ENCODE assay signal across 19 mouse cellular contexts in the genomic region with DNA sequence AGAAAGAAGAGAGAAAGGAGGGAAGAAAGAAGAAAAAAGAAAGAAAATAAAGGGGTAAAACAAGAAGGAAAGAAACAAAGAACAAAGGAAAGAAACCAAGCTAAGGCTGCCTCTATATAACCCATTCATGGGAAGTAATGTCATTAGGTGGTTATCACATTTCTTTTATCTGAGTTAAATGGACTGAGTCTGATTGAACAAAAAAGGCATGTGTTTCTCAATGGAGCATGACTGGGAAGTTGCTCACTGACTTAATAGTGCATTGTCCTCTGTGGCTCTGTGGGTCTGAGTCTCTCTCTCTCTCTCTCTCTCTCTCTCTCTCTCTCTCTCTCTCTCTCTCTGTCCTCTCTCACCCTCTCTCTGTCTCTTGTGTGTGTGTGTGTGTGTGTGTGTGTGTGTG.
DNase-seq lines count a peak whose midpoint lies in the region; ATAC-seq and TF ChIP-seq lines count a peak whose summit lies in the region.
"Had no signal": no experiment of that assay in that cellular context is flagged by ENCODE, and none has a peak within 500 bp of the region (broad histone marks: within the 10 kb centered on the region; RNA-seq: fewer than 3 reads in every experiment).

No protein-coding gene starts in this region.

- no peak for TF ChIP-seq CTCF in kidney, postnatal 0 days (IDR thresholded peaks at IDR 0.05; ENCODE audit: low read depth)

- H3K27ac ChIP-seq in forebrain, embryonic 12.5 days: no peak overlapping the region
- H3K27ac ChIP-seq in forebrain, embryonic 13.5 days: no peak overlapping the region
- H3K27ac ChIP-seq in kidney, postnatal 0 days: no peak overlapping the region
- H3K27ac ChIP-seq in heart, embryonic 10.5 days: no peak overlapping the region
- H3K27ac ChIP-seq: heart, adult 2 months had no signal

- no peaks in the 10 kb centered on the region for H3K9me3 ChIP-seq in forebrain, embryonic 12.5 days
- no peaks in the 10 kb centered on the region for H3K9me3 ChIP-seq in forebrain, embryonic 13.5 days (replicated peaks)
- no peaks in the 10 kb centered on the region for H3K9me3 ChIP-seq in kidney, postnatal 0 days (replicated peaks; ENCODE audit: low read length)
- no peaks in the 10 kb centered on the region for H3K9me3 ChIP-seq in heart, embryonic 10.5 days

- no peaks in the 10 kb centered on the region for H3K4me1 ChIP-seq in forebrain, embryonic 12.5 days
- H3K4me1 ChIP-seq in forebrain, embryonic 13.5 days: no peaks in the 10 kb centered on the region
- H3K4me1 ChIP-seq in kidney, postnatal 0 days (replicated peaks; ENCODE audit: insufficient read depth, low read length): no peaks in the 10 kb centered on the region
- no peaks in the 10 kb centered on the region for H3K4me1 ChIP-seq in heart, embryonic 10.5 days

- peak; percentile 21 for DNase-seq in kidney, postnatal 0 days (ENCODE audit: low spot score)
- no peak for DNase-seq in kidney, postnatal 25 days
- peak; percentile 44 for DNase-seq in embryo, embryonic 10 days (ENCODE audit: low spot score)
- DNase-seq in mesoderm, embryonic 11.5 days (ENCODE audit: low read depth, low spot score): peak; percentile 52
- DNase-seq in cerebellum, postnatal 4 days (ENCODE audit: low spot score in 2 of 2): no peak
- no peak for DNase-seq in heart, embryonic 10.5 days (ENCODE audit: low spot score)
- DNase-seq: adrenal gland, adult 8-10 months; cerebellum, adult 11-12 months; cerebellum, postnatal 25 days; heart, adult 2 months; kidney, adult 8-10 months; left cerebral cortex, postnatal 4 days; lung, adult 18-20 months; lung, postnatal 36 days; midbrain, embryonic 14.5 days; thymus, adult 2 months had no signal

- peak; percentile 49; the same call in 1 of the 2 replicates for ATAC-seq in forebrain, embryonic 12.5 days (ENCODE audit: low FRiP score)
- ATAC-seq in forebrain, embryonic 13.5 days: no peak
- no peak for ATAC-seq in kidney, postnatal 0 days (replicated peaks; ENCODE audit: low FRiP score, low read depth)

- H3K9ac ChIP-seq in forebrain, embryonic 12.5 days: no peak overlapping the region
- H3K9ac ChIP-seq in forebrain, embryonic 13.5 days: no peak overlapping the region
- no peak overlapping the region for H3K9ac ChIP-seq in kidney, postnatal 0 days (ENCODE audit: low read depth, low read length)

- no peak overlapping the region for H3K4me3 ChIP-seq in forebrain, embryonic 12.5 days (replicated peaks)
- H3K4me3 ChIP-seq in forebrain, embryonic 13.5 days: no peak overlapping the region
- H3K4me3 ChIP-seq in kidney, postnatal 0 days (replicated peaks; ENCODE audit: low read depth, low read length): no peak overlapping the region
- no peak overlapping the region for H3K4me3 ChIP-seq in heart, embryonic 10.5 days
- H3K4me3 ChIP-seq: heart, adult 2 months had no signal

- no peaks in the 10 kb centered on the region for H3K36me3 ChIP-seq in forebrain, embryonic 12.5 days (replicated peaks)
- H3K36me3 ChIP-seq in forebrain, embryonic 13.5 days (ENCODE audit: poor library complexity, severe bottlenecking): no peaks in the 10 kb centered on the region
- H3K36me3 ChIP-seq in kidney, postnatal 0 days (ENCODE audit: insufficient read depth, low read length): no peaks in the 10 kb centered on the region
- H3K36me3 ChIP-seq in heart, embryonic 10.5 days: no peaks in the 10 kb centered on the region

- no peaks in the 10 kb centered on the region for H3K27me3 ChIP-seq in forebrain, embryonic 12.5 days
- H3K27me3 ChIP-seq in forebrain, embryonic 13.5 days: no peaks in the 10 kb centered on the region
- no peaks in the 10 kb centered on the region for H3K27me3 ChIP-seq in kidney, postnatal 0 days (ENCODE audit: insufficient read depth, low read length)
- H3K27me3 ChIP-seq in heart, embryonic 10.5 days (ENCODE audit: insufficient read depth, poor library complexity, severe bottlenecking): no peaks in the 10 kb centered on the region
- H3K27me3 ChIP-seq: CH12.LX had no signal

- no peak overlapping the region for H3K4me2 ChIP-seq in forebrain, embryonic 12.5 days
- no peak overlapping the region for H3K4me2 ChIP-seq in forebrain, embryonic 13.5 days
- no peak overlapping the region for H3K4me2 ChIP-seq in kidney, postnatal 0 days (ENCODE audit: low read length)

Comparison
In these comparisons a context has a peak if more than half of its experiments do, and no peak if none do; other contexts are left out.
1. DNase-seq: peak in kidney, postnatal 0 days (single experiment), embryo, embryonic 10 days (single experiment) and mesoderm, embryonic 11.5 days (single experiment); none in kidney, postnatal 25 days (0 of 2), cerebellum, postnatal 4 days (0 of 2) and heart, embryonic 10.5 days (single experiment).